Mouse (Mus musculus): ENCODE results near the gene Madd.

Madd gene

DNA sequence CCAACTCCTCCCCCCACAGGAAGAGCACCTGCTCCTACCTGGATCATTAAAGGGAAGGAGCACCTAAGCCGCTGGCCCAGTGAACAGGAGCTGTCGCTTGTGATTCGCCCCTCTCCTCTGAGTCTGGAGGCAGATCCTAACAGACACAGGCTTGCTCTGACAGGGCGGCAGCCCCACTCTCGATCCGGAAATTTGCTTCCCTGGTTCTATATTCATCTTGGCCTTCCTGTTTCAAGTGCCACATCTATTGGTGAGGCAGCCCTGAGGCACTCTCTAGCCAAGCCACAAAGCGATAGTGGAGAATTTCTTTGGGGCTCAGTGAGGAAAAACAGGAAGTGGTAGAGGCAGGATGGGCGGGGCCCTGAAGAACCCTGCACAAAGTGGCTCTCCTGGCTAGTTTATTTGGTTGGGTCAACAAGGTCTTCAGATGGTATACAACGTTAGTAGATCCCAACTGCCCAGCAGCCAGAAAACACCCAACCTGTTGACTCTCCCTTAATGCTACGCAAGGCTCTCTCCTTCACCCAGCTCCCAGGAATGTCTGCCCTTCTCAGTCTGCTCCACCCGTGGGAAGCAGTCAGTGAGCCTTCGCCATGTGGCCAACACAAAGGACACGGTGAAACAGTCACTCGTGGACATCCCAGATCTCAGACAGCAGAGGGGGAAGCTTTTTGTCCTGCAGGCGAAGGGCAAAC is at the start of gene Madd:
Gene Madd (minus strand): TSS at position 127 of the 695 bp plus-strand sequence.
- in situ Hi-C loops (cut with MboI, MseI), result no loop called here

DNA sequence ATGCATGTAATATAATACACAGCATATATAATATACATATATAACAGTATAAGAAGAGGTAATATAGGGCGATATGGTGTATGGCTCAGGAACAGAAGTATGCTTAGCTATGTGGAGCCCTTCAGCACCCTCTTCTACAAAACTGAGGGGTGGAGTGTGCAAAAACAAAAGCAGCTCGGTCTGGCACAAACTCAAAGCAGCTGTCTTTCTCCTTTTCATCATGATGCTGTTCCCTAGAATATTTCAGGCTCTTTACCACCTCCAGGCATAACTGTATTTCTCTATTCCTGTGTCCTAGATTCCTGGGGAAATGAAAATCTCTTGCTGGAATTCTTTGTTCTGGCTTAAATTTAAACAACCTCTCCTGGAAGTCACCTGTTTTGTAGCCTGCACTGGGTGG is 46.1 kb upstream of the Madd start:
- in situ Hi-C loops (cut with MboI, MseI), result no loop called here

- in situ Hi-C loops (cut with MboI, MseI), result no loop called here
These were observed 40.0 kb upstream of the Madd start for GRCm38 (mm10) chr2:91223614-91224013.

DNA sequence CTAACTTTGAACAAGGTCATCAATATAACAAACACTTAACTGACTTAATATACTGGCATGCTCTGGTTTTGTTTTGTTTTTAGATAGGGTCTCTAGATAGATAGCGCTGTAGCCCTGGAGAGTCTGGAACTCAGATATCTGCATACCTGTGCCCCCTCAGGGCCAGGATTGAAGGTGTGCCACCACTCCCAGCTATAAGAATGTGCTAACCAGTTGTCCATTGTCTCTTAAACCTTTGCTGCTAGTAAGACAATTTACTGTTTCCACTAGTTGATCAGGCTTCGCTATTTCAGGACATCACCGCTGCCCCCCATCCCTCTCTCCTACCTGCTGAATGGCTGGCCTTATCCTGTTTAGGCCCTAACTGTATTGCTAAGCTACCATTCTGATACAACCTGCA is 36.9 kb upstream of the Madd start:
- in situ Hi-C loops (cut with MboI, MseI), result no loop called here

GRCm38 (mm10) chr2:91217032-91217431 is 33.4 kb upstream of the Madd start:
- in situ Hi-C loops (cut with MboI, MseI), result no loop called here

DNA sequence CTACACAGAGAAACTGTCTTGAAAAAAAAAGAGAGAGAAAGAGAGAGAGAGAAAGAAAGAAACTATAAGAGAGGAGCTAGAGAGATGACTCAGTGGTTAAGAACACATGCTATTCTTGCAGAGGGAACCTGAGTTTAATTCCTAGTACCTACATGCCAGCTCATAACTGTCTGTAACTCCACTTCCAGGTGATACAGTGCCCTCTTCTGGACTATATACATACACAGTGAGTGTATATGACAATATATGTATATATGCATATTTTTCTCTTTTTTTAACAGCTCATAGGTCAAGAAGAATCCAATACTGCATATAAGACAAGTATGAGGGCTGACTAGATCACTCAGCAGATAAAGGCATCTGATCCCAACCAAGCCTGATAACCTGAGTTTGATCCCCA is 29.7 kb upstream of the Madd start:
- in situ Hi-C loops (cut with MboI, MseI), result no loop called here

DNA sequence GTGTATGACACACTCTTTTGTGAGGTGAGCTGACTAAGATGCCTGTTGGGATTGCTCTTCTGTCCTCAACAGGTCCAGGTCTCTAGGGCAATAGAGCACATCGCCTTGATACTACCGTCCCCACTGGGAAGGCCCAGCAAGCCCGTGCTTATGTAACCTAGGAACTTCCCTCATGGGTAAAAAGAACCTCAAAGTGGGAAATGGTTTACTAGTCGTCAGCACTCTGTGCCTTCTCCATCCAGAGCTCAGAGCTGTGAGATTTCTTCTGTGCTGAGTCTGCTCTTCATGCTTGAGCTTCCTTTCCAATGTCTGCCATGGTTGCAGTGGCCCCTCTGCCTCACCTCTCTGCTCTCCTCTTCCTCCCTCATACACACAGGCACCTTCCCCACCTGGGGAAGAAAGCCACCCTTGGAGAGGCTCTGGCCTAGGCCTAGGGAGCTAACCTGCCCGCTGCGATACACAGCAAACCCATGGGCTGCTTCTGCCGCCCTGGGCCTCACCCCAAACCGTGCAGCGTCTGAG is 22.7 kb upstream of the Madd start:
- in situ Hi-C loops (cut with MboI, MseI), result no loop called here

GRCm38 (mm10) chr2:91202972-91203656 is 19.5 kb upstream of the Madd start:
- in situ Hi-C loops (cut with MboI, MseI), result no loop called here

- in situ Hi-C loops (cut with MboI, MseI), result no loop called here
These were observed 18.8 kb upstream of the Madd start, which contains the start of the genes Nr1h3 and Acp2 for GRCm38 (mm10) chr2:91202222-91202971. Gene Nr1h3 (minus strand): TSS chr2:91202834. Gene Acp2 (plus strand): TSS chr2:91202885.

GRCm38 (mm10) chr2:91198888-91199287 is 15.3 kb upstream of the Madd start:
- in situ Hi-C loops (cut with MboI, MseI), result no loop called here

- in situ Hi-C loops (cut with MboI, MseI), result no loop called here
These were observed 13.0 kb upstream of the Madd start for GRCm38 (mm10) chr2:91196577-91197001.

DNA sequence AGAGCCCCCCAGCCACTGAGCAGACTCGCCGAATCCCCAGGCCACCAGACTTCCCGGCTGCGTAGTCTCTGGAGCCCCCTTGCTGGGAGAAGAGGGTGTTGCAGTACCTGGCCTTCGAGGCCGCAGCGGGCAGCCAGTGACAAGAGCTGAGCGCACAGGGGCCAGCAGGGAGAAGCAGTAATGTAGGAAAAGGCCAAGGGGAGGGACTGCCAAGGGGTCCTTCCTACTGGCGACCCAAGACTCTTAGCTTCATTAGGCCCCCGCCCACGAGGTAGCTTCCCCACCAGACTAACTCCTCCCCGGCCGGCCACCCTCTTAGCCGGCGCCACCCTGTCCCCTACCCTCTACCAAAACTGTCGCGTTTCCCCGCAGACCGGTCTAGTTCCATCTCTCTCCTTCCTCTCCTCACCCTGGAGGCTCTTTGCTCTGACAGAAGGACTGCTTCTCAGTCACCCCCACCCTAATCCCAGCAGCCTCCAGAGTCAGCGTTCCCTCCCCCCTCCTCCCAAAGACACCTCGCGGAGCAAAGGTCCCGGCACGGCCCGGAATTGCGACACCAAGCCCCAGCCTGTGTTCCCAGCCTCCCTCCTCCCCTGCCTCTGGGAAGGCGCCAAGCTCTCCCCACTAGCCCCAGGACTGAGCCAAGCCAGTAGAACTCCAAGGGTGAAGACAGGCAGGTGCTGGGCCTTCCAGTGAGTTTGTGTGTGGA is 11.1 kb upstream of the Madd start:
- in situ Hi-C loops (cut with MboI, MseI), result loop anchor here (5.0 kb wide), 1 partner anchor 63 kb away; the partner anchor contains the start of gene Pacsin3

DNA sequence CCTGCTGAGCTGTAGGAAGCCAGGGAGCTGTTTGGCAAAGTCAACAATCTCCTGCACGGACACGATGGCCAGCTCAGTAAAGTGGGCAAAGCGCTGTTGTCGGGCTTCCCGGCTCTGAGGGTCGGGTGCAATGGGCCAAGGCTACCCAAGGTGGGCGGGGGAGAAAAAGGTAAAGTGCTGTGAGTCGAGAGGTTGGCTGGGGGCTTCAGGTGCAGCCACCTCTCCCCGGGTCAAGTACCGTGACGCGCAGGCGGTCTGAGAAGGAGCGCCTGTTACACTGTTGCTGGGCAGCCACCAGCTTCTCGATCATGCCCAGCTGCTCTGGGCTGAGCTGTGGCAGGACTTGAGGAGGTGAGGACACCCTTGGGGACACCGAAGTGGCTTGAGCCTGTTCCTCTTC is 6.9 kb upstream of the Madd start:
- in situ Hi-C loops (cut with MboI, MseI), result loop anchor here (5.0 kb wide), 1 partner anchor 67 kb away; the partner anchor contains the start of gene Pacsin3

- in situ Hi-C loops (cut with MboI, MseI), result no loop called here
These were observed 3.8 kb upstream of the Madd start for GRCm38 (mm10) chr2:91187431-91187830.

DNA sequence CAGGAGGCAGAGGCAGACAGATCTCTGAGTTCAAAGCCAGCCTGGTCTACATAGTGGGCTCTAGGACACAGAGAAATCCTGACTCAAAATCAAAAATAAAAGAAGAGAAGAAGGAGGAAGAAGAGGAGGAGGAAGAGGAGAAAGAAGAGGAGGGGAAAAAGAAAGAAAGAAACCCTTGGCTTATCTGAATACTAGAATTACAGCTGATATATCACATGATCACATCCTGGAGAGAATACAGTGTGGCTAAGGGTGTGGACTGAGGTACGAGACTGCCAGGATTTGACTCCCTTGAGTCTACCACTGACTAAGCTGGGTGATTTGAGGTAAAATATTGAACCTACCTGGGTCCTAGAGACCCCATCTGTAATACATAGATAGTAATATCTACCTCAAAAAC is 2.6 kb upstream of the Madd start:
- in situ Hi-C loops (cut with MboI, MseI), result no loop called here

GRCm38 (mm10) chr2:91183148-91183513 is 506 bp downstream of the Madd start:
- in situ Hi-C loops (cut with MboI, MseI), result no loop called here

- in situ Hi-C loops (cut with MboI, MseI), result no loop called here
These were observed 1.1 kb downstream of the Madd start for GRCm38 (mm10) chr2:91182405-91183147.

DNA sequence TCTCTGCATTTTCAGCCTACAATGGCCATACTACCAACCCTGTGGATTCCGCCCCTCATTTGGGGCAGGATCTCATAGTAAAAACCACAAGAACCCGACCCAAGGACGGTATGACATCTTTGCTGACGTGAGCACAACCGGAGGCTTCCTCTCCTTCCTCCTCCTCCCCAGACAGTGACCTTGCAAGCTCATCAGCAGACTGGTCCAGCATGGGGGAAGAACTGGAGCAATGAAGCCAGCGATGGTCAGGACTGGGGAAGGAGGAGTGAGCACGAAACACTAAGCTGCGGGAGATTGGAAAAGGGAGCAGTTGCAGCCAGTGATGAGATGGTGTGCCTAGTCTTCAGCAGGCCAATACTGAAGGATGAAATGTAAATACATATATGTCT is 1.6 kb downstream of the Madd start:
- in situ Hi-C loops (cut with MboI, MseI), result no loop called here

GRCm38 (mm10) chr2:91180706-91181105 is 2.9 kb downstream of the Madd start:
- in situ Hi-C loops (cut with MboI, MseI), result no loop called here

GRCm38 (mm10) chr2:91179825-91180224 is 3.8 kb downstream of the Madd start:
- in situ Hi-C loops (cut with MboI, MseI), result no loop called here

DNA sequence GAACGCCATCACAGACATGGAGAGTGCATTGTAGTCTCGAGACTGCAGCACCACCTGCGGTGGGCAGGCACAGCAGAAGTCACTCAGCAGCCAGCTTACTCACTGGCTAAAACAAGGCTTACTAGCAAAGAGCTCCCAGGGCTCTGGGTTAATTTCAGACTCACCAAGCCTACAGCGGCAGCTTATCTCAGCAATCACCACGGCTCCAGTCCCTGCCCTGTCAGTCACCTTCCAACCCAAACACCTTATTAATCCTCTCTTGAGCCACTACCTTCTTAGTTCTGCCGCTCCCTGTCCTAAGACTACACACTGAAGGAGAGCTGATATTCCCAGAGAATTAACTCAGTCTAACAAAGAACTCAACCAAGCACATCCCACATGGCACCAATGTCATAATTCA is 7.4 kb downstream of the Madd start:
- in situ Hi-C loops (cut with MboI, MseI), result no loop called here
